Mouse (Mus musculus) inflammation-experienced regulatory T-cells (primary cell): ENCODE measurements around the gene Fank1. TPM values are rescaled to one million over a fixed set of nuclear protein-coding genes. Genes with fewer than 3 reads are reported as not detected.

ENCODE experiments used
- polyA plus RNA-seq, 2 experiments: library from polyadenylated mRNA; unstranded; fragments of 100-300 nt; shearing (Covaris generic); gene quantifications; one replicate each; pipeline ENCODE4 v1.2.1; 2017

Gene Fank1
- polyA plus RNA-seq: under 1 TPM in 1 of 2 experiments, not detected in 1; 0.27 TPM

GRCm38 (mm10) chr7:133776626-133776996 is at the start of gene Fank1:
Gene Fank1 (plus strand): TSS chr7:133776861.

GRCm38 (mm10) chr7:133782717-133783435 is 6.2 kb downstream of the Fank1 start, which contains the start of gene Dhx32:
Gene Dhx32 (minus strand): TSS chr7:133782726.

Other genes with a start within 250 kb of the Fank1 start
- not detected for gene Tex36, start 174.7 kb upstream of the Fank1 start, polyA plus RNA-seq
- 10 to 100 TPM; 30.1 to 32.6 TPM for gene Edrf1, start 139.3 kb upstream of the Fank1 start, polyA plus RNA-seq
- gene Mmp21, start 96.8 kb upstream of the Fank1 start, polyA plus RNA-seq: under 1 TPM; 0.23 to 0.40 TPM
- gene Bccip, start 67.5 kb upstream of the Fank1 start, polyA plus RNA-seq: 100 to 1,000 TPM; 154 to 171 TPM
- 10 to 100 TPM; 40.7 to 50.3 TPM for gene Uros, start 66.8 kb upstream of the Fank1 start, polyA plus RNA-seq
- 10 to 100 TPM; 23.6 to 28.9 TPM for gene Dhx32, start 5.9 kb downstream of the Fank1 start, polyA plus RNA-seq